Mouse (Mus musculus): Measurements from ENCODE around the gene Arhgap36.

The Arhgap36 gene

GRCm38 (mm10) chrX:49463442-49463970 is at the start of gene Arhgap36:
Gene Arhgap36, plus strand, starts transcription at chrX:49463945.
- DNase-seq (ENCODE audit: low spot score) = no peak

- no peak for DNase-seq (ENCODE audit: low spot score)
These were observed 6.0 kb upstream of the Arhgap36 start for GRCm38 (mm10) chrX:49457781-49458180.

GRCm38 (mm10) chrX:49470287-49471054 is 6.7 kb downstream of the Arhgap36 start:
- DNase-seq (ENCODE audit: low spot score) = no peak

GRCm38 (mm10) chrX:49479968-49480809 is 16.4 kb downstream of the Arhgap36 start:
- DNase-seq (ENCODE audit: low spot score) = no peak

GRCm38 (mm10) chrX:49480846-49481245 is 17.1 kb downstream of the Arhgap36 start:
- no peak for DNase-seq (ENCODE audit: low spot score)

- no peak for DNase-seq (ENCODE audit: low spot score)
These were observed 25.4 kb downstream of the Arhgap36 start for GRCm38 (mm10) chrX:49489141-49489540.

- DNase-seq (ENCODE audit: low spot score) = no peak
These were observed 30.1 kb downstream of the Arhgap36 start for GRCm38 (mm10) chrX:49493739-49494449.

Measured in urinary bladder, postnatal 10 days (tissue).